Mouse (Mus musculus): ENCODE data around the gene Dnajc11. TPM values are rescaled to one million over a fixed set of nuclear protein-coding genes. Genes with fewer than 3 reads are reported as not detected.

Dnajc11 gene
- polyA plus RNA-seq, 1 experiment from 2014 or later: 101 TPM

- DNase-seq (ENCODE audit: low spot score): no peak
- peak overlapping the region; percentile 84 for H3K9ac ChIP-seq (ENCODE audit: low read depth, low read length)
Observed at GRCm38 (mm10) chr4:152007481-152008147, 74.1 kb downstream of the Dnajc11 start.

GRCm38 (mm10) chr4:152008148-152008500 is 74.6 kb downstream of the Dnajc11 start:
- Histone ChIP-seq H3K9ac (ENCODE audit: low read depth, low read length) (peak overlapping the region; percentile 84), H3K4me1 (replicated peaks; ENCODE audit: control insufficient read depth, insufficient read depth, low read length) (peaks cover 28% of the 10 kb centered on the region), H3K27ac (ENCODE audit: low read depth, low read length) (no peak overlapping the region; the same call in 1 of the 2 replicates), H3K9me3 (ENCODE audit: control insufficient read depth, low read length) (no peaks in the 10 kb centered on the region), H3K4me3 (ENCODE audit: low read depth, low read length) (peak overlapping the region; percentile 82), H3K36me3 (ENCODE audit: control insufficient read depth, insufficient read depth, low read length) (peaks cover 8% of the 10 kb centered on the region; the same call in 1 of the 2 replicates), H3K27me3 (replicated peaks; ENCODE audit: control insufficient read depth, insufficient read depth, low read length) (peaks cover 4% of the 10 kb centered on the region), H3K4me2 (peak overlapping the region; percentile 100)
- 2% methylated on average over 14 of the region's 14 CpGs for WGBS
- ATAC-seq (replicated peaks; ENCODE audit: low FRiP score) (no peak), DNase-seq (ENCODE audit: low spot score) (peak; percentile 49)

More at GRCm38 (mm10) chr4:152007481-152008147, 74.1 kb downstream of the Dnajc11 start:
- peaks cover 4% of the 10 kb centered on the region for H3K27me3 ChIP-seq (replicated peaks; ENCODE audit: control insufficient read depth, insufficient read depth, low read length)
- peak overlapping the region; percentile 82 for H3K4me3 ChIP-seq (ENCODE audit: low read depth, low read length)
- WGBS: 19% methylated on average over 8 of the region's 8 CpGs
- H3K27ac ChIP-seq (ENCODE audit: low read depth, low read length): no peak overlapping the region
- no peak for ATAC-seq (replicated peaks; ENCODE audit: low FRiP score)
- H3K36me3 ChIP-seq (ENCODE audit: control insufficient read depth, insufficient read depth, low read length): peaks cover 3% of the 10 kb centered on the region; the same call in 1 of the 2 replicates
- peak overlapping the region; percentile 100 for H3K4me2 ChIP-seq
- peaks cover 28% of the 10 kb centered on the region for H3K4me1 ChIP-seq (replicated peaks; ENCODE audit: control insufficient read depth, insufficient read depth, low read length)
- no peaks in the 10 kb centered on the region for H3K9me3 ChIP-seq (ENCODE audit: control insufficient read depth, low read length)

- peaks cover 28% of the 10 kb centered on the region for H3K4me1 ChIP-seq (replicated peaks; ENCODE audit: control insufficient read depth, insufficient read depth, low read length)
- peak; percentile 88 for ATAC-seq (replicated peaks; ENCODE audit: low FRiP score)
- peaks cover 9% of the 10 kb centered on the region; the same call in 1 of the 2 replicates for H3K36me3 ChIP-seq (ENCODE audit: control insufficient read depth, insufficient read depth, low read length)
- peak within 1 kb of the TSS; percentile 80 for H3K27ac ChIP-seq (ENCODE audit: low read depth, low read length)
- peak within 1 kb of the TSS; percentile 84 for H3K9ac ChIP-seq (ENCODE audit: low read depth, low read length)
- H3K9me3 ChIP-seq (ENCODE audit: control insufficient read depth, low read length): no peaks in the 10 kb centered on the region
- peaks cover 4% of the 10 kb centered on the region for H3K27me3 ChIP-seq (replicated peaks; ENCODE audit: control insufficient read depth, insufficient read depth, low read length)
- H3K4me2 ChIP-seq: peak within 1 kb of the TSS; percentile 100
- DNase-seq (ENCODE audit: low spot score): peak; percentile 95
- H3K4me3 ChIP-seq (ENCODE audit: low read depth, low read length): peak within 1 kb of the TSS; percentile 82
- under 1% methylated on average over 45 of the region's 45 CpGs for WGBS
Observed at GRCm38 (mm10) chr4:152008622-152009075, 75.2 kb downstream of the Dnajc11 start, which contains the start of gene Klhl21. Klhl21 (plus strand) TSS chr4:152008803.

- DNase-seq (ENCODE audit: low spot score) (peak; percentile 50), ATAC-seq (replicated peaks; ENCODE audit: low FRiP score) (peak; percentile 69)
- under 1% methylated on average over 105 of the region's 115 CpGs for WGBS
Observed at GRCm38 (mm10) chr4:152009076-152010051, 75.9 kb downstream of the Dnajc11 start.

GRCm38 (mm10) chr4:152010091-152010706 is 76.7 kb downstream of the Dnajc11 start:
- peak overlapping the region; percentile 100 for H3K4me2 ChIP-seq
- H3K36me3 ChIP-seq (ENCODE audit: control insufficient read depth, insufficient read depth, low read length): peaks cover 18% of the 10 kb centered on the region
- peak overlapping the region; percentile 70 for H3K27ac ChIP-seq (ENCODE audit: low read depth, low read length)
- ATAC-seq (replicated peaks; ENCODE audit: low FRiP score) (peak; percentile 35), DNase-seq (ENCODE audit: low spot score) (peak; percentile 48)
- peak overlapping the region; percentile 84 for H3K9ac ChIP-seq (ENCODE audit: low read depth, low read length)
- H3K4me1 ChIP-seq (replicated peaks; ENCODE audit: control insufficient read depth, insufficient read depth, low read length): peaks cover 28% of the 10 kb centered on the region
- H3K27me3 ChIP-seq (replicated peaks; ENCODE audit: control insufficient read depth, insufficient read depth, low read length): peaks cover 4% of the 10 kb centered on the region
- no peaks in the 10 kb centered on the region for H3K9me3 ChIP-seq (ENCODE audit: control insufficient read depth, low read length)
- peak overlapping the region; percentile 82 for H3K4me3 ChIP-seq (ENCODE audit: low read depth, low read length)
- WGBS: 2% methylated on average over 10 of the region's 10 CpGs

More at GRCm38 (mm10) chr4:152009076-152010051, 75.9 kb downstream of the Dnajc11 start:
- Histone ChIP-seq H3K9me3 (ENCODE audit: control insufficient read depth, low read length) (no peaks in the 10 kb centered on the region), H3K9ac (ENCODE audit: low read depth, low read length) (peak overlapping the region; percentile 84), H3K4me1 (replicated peaks; ENCODE audit: control insufficient read depth, insufficient read depth, low read length) (peaks cover 28% of the 10 kb centered on the region), H3K27me3 (replicated peaks; ENCODE audit: control insufficient read depth, insufficient read depth, low read length) (peaks cover 4% of the 10 kb centered on the region), H3K27ac (ENCODE audit: low read depth, low read length) (peak overlapping the region; percentile 80), H3K4me3 (ENCODE audit: low read depth, low read length) (peak overlapping the region; percentile 82), H3K4me2 (peak overlapping the region; percentile 100), H3K36me3 (ENCODE audit: control insufficient read depth, insufficient read depth, low read length) (peaks cover 12% of the 10 kb centered on the region; the same call in 1 of the 2 replicates)

- Histone ChIP-seq H3K9me3 (ENCODE audit: control insufficient read depth, low read length) (no peaks in the 10 kb centered on the region), H3K4me2 (peak overlapping the region; percentile 100), H3K4me3 (ENCODE audit: low read depth, low read length) (peak overlapping the region; percentile 82), H3K27ac (ENCODE audit: low read depth, low read length) (peak overlapping the region; percentile 70), H3K4me1 (replicated peaks; ENCODE audit: control insufficient read depth, insufficient read depth, low read length) (peaks cover 28% of the 10 kb centered on the region), H3K9ac (ENCODE audit: low read depth, low read length) (peak overlapping the region; percentile 84), H3K27me3 (replicated peaks; ENCODE audit: control insufficient read depth, insufficient read depth, low read length) (peaks cover 4% of the 10 kb centered on the region), H3K36me3 (ENCODE audit: control insufficient read depth, insufficient read depth, low read length) (peaks cover 23% of the 10 kb centered on the region)
- 9% methylated on average over 13 of the region's 13 CpGs for WGBS
- no peak; the same call in 1 of the 2 replicates for ATAC-seq (replicated peaks; ENCODE audit: low FRiP score)
- no peak for DNase-seq (ENCODE audit: low spot score)
Observed at GRCm38 (mm10) chr4:152010707-152011134, 77.2 kb downstream of the Dnajc11 start.

GRCm38 (mm10) chr4:152011171-152011760 is 77.8 kb downstream of the Dnajc11 start:
- H3K4me1 ChIP-seq (replicated peaks; ENCODE audit: control insufficient read depth, insufficient read depth, low read length): peaks cover 28% of the 10 kb centered on the region
- H3K9me3 ChIP-seq (ENCODE audit: control insufficient read depth, low read length): no peaks in the 10 kb centered on the region
- peaks cover 4% of the 10 kb centered on the region for H3K27me3 ChIP-seq (replicated peaks; ENCODE audit: control insufficient read depth, insufficient read depth, low read length)
- peak overlapping the region; percentile 70 for H3K27ac ChIP-seq (ENCODE audit: low read depth, low read length)
- H3K9ac ChIP-seq (ENCODE audit: low read depth, low read length): peak overlapping the region; percentile 84
- peak overlapping the region; percentile 82 for H3K4me3 ChIP-seq (ENCODE audit: low read depth, low read length)
- DNase-seq (ENCODE audit: low spot score) (no peak), ATAC-seq (replicated peaks; ENCODE audit: low FRiP score) (no peak)
- WGBS: 67% methylated on average over 8 of the region's 8 CpGs
- peaks cover 27% of the 10 kb centered on the region for H3K36me3 ChIP-seq (ENCODE audit: control insufficient read depth, insufficient read depth, low read length)
- peak overlapping the region; percentile 100 for H3K4me2 ChIP-seq

Measured in liver, embryonic 11.5 days (tissue).